Mouse (Mus musculus) fat pad, adult 2 months (tissue): ENCODE measurements at regions not wholly inside any gene's neighbourhood (a gene's known extent, or its start where the extent isn't known, plus 50 kb on each side); places are given as distances from the start of the nearest gene placed in this dataset.

Source experiments
- DNase-seq: peaks from one replicate; pipeline ENCODE4 v3.0.0-alpha.2; 2011; ENCODE audit warnings: low read depth, low spot score; ENCODE audit errors: extremely low read depth

GRCm38 (mm10) chr19:55985518-55985917 is 243.9 kb downstream of the Tcf7l2 start:
- no peak for DNase-seq

GRCm38 (mm10) chr19:55991791-55992726 is 250.4 kb downstream of the Tcf7l2 start:
- no peak for DNase-seq

GRCm38 (mm10) chr19:55992727-55993066 is 251.1 kb downstream of the Tcf7l2 start:
- no peak for DNase-seq

- no peak for DNase-seq
Observed at GRCm38 (mm10) chr19:55995721-55996120, 254.1 kb downstream of the Tcf7l2 start.

GRCm38 (mm10) chr19:55998454-55999180 is 257.0 kb downstream of the Tcf7l2 start:
- DNase-seq = no peak

GRCm38 (mm10) chr19:55999409-55999808 is 257.8 kb downstream of the Tcf7l2 start:
- no peak for DNase-seq

- no peak for DNase-seq
Observed at GRCm38 (mm10) chr19:56001428-56001827, 259.8 kb downstream of the Tcf7l2 start.

GRCm38 (mm10) chr19:56005886-56006285 is 264.3 kb downstream of the Tcf7l2 start:
- DNase-seq = no peak

- no peak for DNase-seq
Observed at GRCm38 (mm10) chr19:56007433-56007832, 265.8 kb downstream of the Tcf7l2 start.

- no peak for DNase-seq
Observed at GRCm38 (mm10) chr19:56010766-56011165, 269.1 kb downstream of the Tcf7l2 start.

GRCm38 (mm10) chr19:56011292-56011691 is 269.7 kb downstream of the Tcf7l2 start:
- DNase-seq = no peak

- DNase-seq = no peak
Observed at GRCm38 (mm10) chr19:56016548-56017346, 270.2 kb upstream of the Habp2 start.

GRCm38 (mm10) chr19:56017524-56017923 is 269.4 kb upstream of the Habp2 start:
- DNase-seq = no peak

- DNase-seq = no peak
Observed at GRCm38 (mm10) chr19:56019143-56019542, 267.8 kb upstream of the Habp2 start.

- DNase-seq = no peak
Observed at GRCm38 (mm10) chr19:56022348-56022747, 264.6 kb upstream of the Habp2 start.

- DNase-seq = no peak
Observed at GRCm38 (mm10) chr19:56024599-56024998, 262.3 kb upstream of the Habp2 start.

- no peak for DNase-seq
Observed at GRCm38 (mm10) chr19:56029428-56030281, 257.3 kb upstream of the Habp2 start.

GRCm38 (mm10) chr19:56030401-56030925 is 256.5 kb upstream of the Habp2 start:
- no peak for DNase-seq

- DNase-seq = peak; percentile 16
Observed at GRCm38 (mm10) chr19:56034552-56034951, 252.4 kb upstream of the Habp2 start.

GRCm38 (mm10) chr19:56037584-56037983 is 249.4 kb upstream of the Habp2 start:
- no peak for DNase-seq
